Mouse (Mus musculus): ENCODE results near the gene Npat.

DNA sequence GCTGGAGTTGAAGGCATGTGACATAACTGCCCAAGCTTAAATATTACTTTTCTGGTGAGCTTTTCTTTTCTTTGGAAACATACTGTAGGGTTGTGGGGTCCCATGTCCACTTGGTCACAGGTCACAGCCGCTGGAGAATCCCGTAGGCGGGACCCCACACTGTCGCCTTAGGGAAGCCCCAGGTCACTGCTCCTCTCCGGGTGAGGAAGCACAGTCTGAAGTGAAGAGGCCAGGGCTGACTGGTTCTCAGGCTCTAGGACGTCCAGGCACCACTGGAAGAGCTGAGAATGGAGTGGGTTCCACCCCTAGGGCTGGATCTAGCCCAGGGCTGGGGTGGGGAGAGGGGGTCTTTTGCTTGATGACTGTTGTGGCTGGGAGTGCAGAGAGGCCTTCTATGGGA, 61.8 kb downstream of the Npat start:
- no peak for TF ChIP-seq POLR2A (IDR thresholded peaks at IDR 0.05; ENCODE audit: control insufficient read depth, low read depth, low read length)
- no peak for TF ChIP-seq CTCF (IDR thresholded peaks at IDR 0.05; ENCODE audit: control insufficient read depth, insufficient read depth, insufficient replicate concordance, low read depth, low read length)
